Comparison of ENCODE assay signal across 20 mouse cellular contexts in the genomic region with DNA sequence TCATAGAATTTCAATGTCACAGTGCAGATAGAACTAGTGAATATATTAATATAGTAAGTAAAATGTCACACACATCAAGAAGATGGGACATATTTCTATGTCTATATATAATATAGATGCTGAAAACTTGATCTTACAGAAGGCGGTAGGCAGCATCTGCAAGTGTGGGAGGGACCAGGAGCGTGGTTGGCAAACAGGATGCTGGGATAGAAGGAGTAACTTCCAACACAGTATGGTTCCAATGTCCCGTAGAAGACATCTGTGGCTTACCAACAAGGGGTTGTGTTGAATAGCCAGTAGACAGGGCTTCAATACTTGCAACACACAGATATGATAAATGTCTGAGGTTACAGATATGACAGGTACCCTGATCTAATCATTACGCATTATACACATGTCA.
A peak's percentile ranks its signal among the peaks of the same experiment; 100 is the strongest.
DNase-seq lines count a peak whose midpoint lies in the region; TF ChIP-seq lines count a peak whose summit lies in the region.
"Had no signal": no experiment of that assay in that cellular context is flagged by ENCODE, and none has a peak within 500 bp of the region (broad histone marks: within the 10 kb centered on the region; RNA-seq: fewer than 3 reads in every experiment).

No protein-coding gene starts in this region.

- no peak for TF ChIP-seq CTCF in layer of hippocampus, adult 2 months (conservative IDR thresholded peaks at IDR 0.05)

- no peak overlapping the region for H3K4me3 ChIP-seq in layer of hippocampus, adult 2 months
- H3K4me3 ChIP-seq: embryonic facial prominence, embryonic 10.5 days; embryonic facial prominence, embryonic 12.5 days; forebrain, embryonic 13.5 days; forebrain, embryonic 15.5 days had no signal

- peak; percentile 57 for DNase-seq in heart, adult 11 months
- DNase-seq in heart, adult 18-20 months, result no peak
- peak in 1 of 2 experiments; percentile 27 for DNase-seq in layer of hippocampus, adult 2 months (ENCODE audit: low spot score in 2 of 2)
- no peak for DNase-seq in layer of hippocampus, adult 9-10 months (ENCODE audit: low spot score)
- peak; percentile 17 for DNase-seq in right cerebral cortex, adult 18-20 months
- DNase-seq in right cerebral cortex, adult 2 months (ENCODE audit: low spot score in 2 of 2), result no peak
- DNase-seq: adrenal gland, adult 2 months; adrenal gland, postnatal 10 days; adrenal gland, postnatal 25 days; B cell, adult 2 months; cerebellum, adult 11-12 months; cerebellum, adult 2 months; cerebellum, adult 9-10 months; cerebellum, postnatal 10 days; cerebellum, postnatal 25 days; forebrain, postnatal 0 days had no signal

- 0 out of 2 replicates have a peak overlapping the region, but pooled peaks have one; percentile 2 for H3K27ac ChIP-seq in layer of hippocampus, adult 2 months
- H3K27ac ChIP-seq: embryonic facial prominence, embryonic 10.5 days; embryonic facial prominence, embryonic 12.5 days; forebrain, embryonic 13.5 days; forebrain, embryonic 15.5 days had no signal

Comparison
In these comparisons a context has a peak if more than half of its experiments do, and no peak if none do; other contexts are left out.
1. DNase-seq: peak in heart, adult 11 months (single experiment) and right cerebral cortex, adult 18-20 months (single experiment); none in heart, adult 18-20 months (0 of 2), layer of hippocampus, adult 9-10 months (single experiment) and right cerebral cortex, adult 2 months (0 of 2).